Mouse (Mus musculus) midbrain, postnatal 0 days (tissue): Measurements from ENCODE around the gene Herc2. TPM values are rescaled to one million over a fixed set of nuclear protein-coding genes. Genes with fewer than 3 reads are reported as not detected.

ENCODE experiments used
- ATAC-seq: fragments of 200-750 bp; cut with Nextera tagmentation; 2 replicates; pipeline ENCODE4 v1.8.0; 2017; ENCODE audit warnings: moderate number of reproducible peaks, mild to moderate bottlenecking, moderate TSS enrichment, moderate library complexity; ENCODE audit not compliant: low FRiP score
- DNase-seq: peaks from one replicate; pipeline ENCODE4 v3.0.0-alpha.2; 2015; ENCODE audit warnings: low spot score
- H3K27ac ChIP-seq: fragments of 300-500 bp; sonication (generic); 2 replicates; pipeline ENCODE4 v1.5.1; 2014; ENCODE audit warnings: low read depth, mild to moderate bottlenecking, low read length, mixed read lengths
- H3K27me3 ChIP-seq: fragments of 300-500 bp; sonication (generic); 2 replicates; pipeline ENCODE4 v1.6.1; 2014; ENCODE audit warnings: low read length, control low read depth, mixed read lengths; ENCODE audit not compliant: insufficient read depth
- H3K36me3 ChIP-seq: fragments of 300-500 bp; sonication (generic); 2 replicates; pipeline ENCODE4 v1.6.1; 2014; ENCODE audit warnings: low read length, control low read depth, mixed read lengths; ENCODE audit not compliant: insufficient read depth
- H3K4me1 ChIP-seq: fragments of 300-500 bp; sonication (generic); 2 replicates; pipeline ENCODE4 v1.6.1; 2014; ENCODE audit warnings: mild to moderate bottlenecking, control low read depth, antibody characterized with exemption, low read length, mixed read lengths; ENCODE audit not compliant: insufficient read depth
- H3K4me2 ChIP-seq: fragments of 300-500 bp; sonication (generic); 2 replicates; pipeline ENCODE4 v1.6.1; 2014; ENCODE audit warnings: low read depth, mild to moderate bottlenecking, low read length, mixed read lengths; ENCODE audit not compliant: poor library complexity, severe bottlenecking
- H3K4me3 ChIP-seq: fragments of 300-500 bp; sonication (generic); 2 replicates; pipeline ENCODE4 v1.5.1; 2014; ENCODE audit warnings: low read depth, mild to moderate bottlenecking, low read length, moderate library complexity
- H3K9ac ChIP-seq: fragments of 300-500 bp; sonication (generic); replicated peaks from 2 replicates; pipeline ENCODE4 v1.6.1; 2014; ENCODE audit warnings: mild to moderate bottlenecking, low read length, moderate library complexity, mixed read lengths; ENCODE audit not compliant: poor library complexity, severe bottlenecking
- H3K9me3 ChIP-seq: fragments of 300-500 bp; sonication (generic); 2 replicates; pipeline ENCODE4 v1.6.1; 2016; ENCODE audit warnings: low read length, control low read depth
- CTCF ChIP-seq: IDR thresholded peaks from 2 replicates; pipeline ENCODE4 v1.5.1; 2016; ENCODE audit warnings: antibody characterized with exemption, mild to moderate bottlenecking
- WGBS: fragments of 180-500 bp; shearing (Covaris S2); extraction: QIAGEN DNeasy Blood & Tissue Kit; methylation state at CpG from one replicate; pipeline ENCODE4 v1.1.7; 2014; 5-methylcytosine and 5-hydroxymethylcytosine counted together
- polyA plus RNA-seq: library from polyadenylated mRNA; unstranded; fragments of >200 nt; fragmentation: Nextera tagmentation; extraction: Ambion mirVana; gene quantifications from 2 replicates; pipeline ENCODE4 v1.2.1, GENCODE M21; 2015
- total RNA-seq: library from RNA; depleted of rRNA; stranded (reverse); fragments of >200 nt; gene quantifications from 2 replicates; pipeline ENCODE4 v1.2.3, GENCODE M21; 2014

The Herc2 gene
- total and polyA plus RNA-seq, 2 experiments from 2014 or later = 47.8 to 89.2 TPM

- ATAC-seq (no peak), DNase-seq (no peak)
- Histone ChIP-seq H3K4me1 (no peaks in the 10 kb centered on the region), H3K4me2 (no peak overlapping the region), H3K27me3 (no peaks in the 10 kb centered on the region), H3K36me3 (peaks cover 39% of the 10 kb centered on the region), H3K9ac (no peak overlapping the region), H3K9me3 (no peaks in the 10 kb centered on the region), H3K4me3 (no peak overlapping the region), H3K27ac (no peak overlapping the region)
- 97% methylated on average over 3 of the region's 3 CpGs for WGBS
- no peak for TF ChIP-seq CTCF
Observed at GRCm38 (mm10) chr7:56146424-56146823, 96.4 kb downstream of the Herc2 start.

GRCm38 (mm10) chr7:56148925-56149324 is 98.9 kb downstream of the Herc2 start:
- no peak overlapping the region for H3K4me3 ChIP-seq

GRCm38 (mm10) chr7:56151885-56152676 is 102.1 kb downstream of the Herc2 start:
- WGBS = 94% methylated on average over 16 of the region's 16 CpGs
- ATAC-seq (no peak), DNase-seq (no peak)
- Histone ChIP-seq H3K27me3 (no peaks in the 10 kb centered on the region), H3K9me3 (no peaks in the 10 kb centered on the region), H3K4me2 (no peak overlapping the region), H3K9ac (no peak overlapping the region), H3K27ac (no peak overlapping the region), H3K4me3 (no peak overlapping the region), H3K36me3 (peaks cover 53% of the 10 kb centered on the region), H3K4me1 (no peaks in the 10 kb centered on the region)
- TF ChIP-seq CTCF = no peak

More at GRCm38 (mm10) chr7:56148925-56149324, 98.9 kb downstream of the Herc2 start:
- no peaks in the 10 kb centered on the region for H3K9me3 ChIP-seq
- no peaks in the 10 kb centered on the region for H3K4me1 ChIP-seq
- H3K4me2 ChIP-seq = no peak overlapping the region
- peaks cover 54% of the 10 kb centered on the region for H3K36me3 ChIP-seq
- 95% methylated on average over 7 of the region's 7 CpGs for WGBS
- DNase-seq = no peak
- H3K9ac ChIP-seq = no peak overlapping the region
- no peak for TF ChIP-seq CTCF
- no peak for ATAC-seq
- H3K27ac ChIP-seq = no peak overlapping the region
- H3K27me3 ChIP-seq = no peaks in the 10 kb centered on the region

GRCm38 (mm10) chr7:56153161-56153560 is 103.2 kb downstream of the Herc2 start:
- no peak overlapping the region for H3K4me3 ChIP-seq
- no peaks in the 10 kb centered on the region for H3K9me3 ChIP-seq
- no peaks in the 10 kb centered on the region for H3K4me1 ChIP-seq
- H3K27me3 ChIP-seq = no peaks in the 10 kb centered on the region
- no peak overlapping the region for H3K9ac ChIP-seq
- ATAC-seq (no peak), DNase-seq (no peak)
- no peak overlapping the region for H3K27ac ChIP-seq
- no peak overlapping the region for H3K4me2 ChIP-seq
- TF ChIP-seq CTCF = no peak
- 93% methylated on average over 9 of the region's 9 CpGs for WGBS
- peaks cover 60% of the 10 kb centered on the region for H3K36me3 ChIP-seq

- Histone ChIP-seq H3K36me3 (peaks cover 58% of the 10 kb centered on the region), H3K27me3 (no peaks in the 10 kb centered on the region), H3K4me3 (no peak overlapping the region), H3K9me3 (no peaks in the 10 kb centered on the region), H3K9ac (no peak overlapping the region), H3K4me1 (no peaks in the 10 kb centered on the region), H3K4me2 (no peak overlapping the region), H3K27ac (no peak overlapping the region)
- DNase-seq = no peak
- WGBS = 94% methylated on average over 12 of the region's 12 CpGs
- no peak for ATAC-seq
- no peak for TF ChIP-seq CTCF
Observed at GRCm38 (mm10) chr7:56153625-56154024, 103.6 kb downstream of the Herc2 start.

- no peak for ATAC-seq
- Histone ChIP-seq H3K36me3 (peaks cover 22% of the 10 kb centered on the region), H3K27ac (no peak overlapping the region), H3K4me3 (no peak overlapping the region), H3K4me1 (no peaks in the 10 kb centered on the region), H3K9ac (no peak overlapping the region), H3K4me2 (no peak overlapping the region), H3K9me3 (no peaks in the 10 kb centered on the region), H3K27me3 (no peaks in the 10 kb centered on the region)
- no peak for DNase-seq
- no peak for TF ChIP-seq CTCF
- WGBS = 97% methylated on average over 4 of the region's 4 CpGs
Observed at GRCm38 (mm10) chr7:56163316-56163715, 113.3 kb downstream of the Herc2 start.
